Mouse (Mus musculus) gastrocnemius, adult 8-10 months (tissue): Measurements from ENCODE around the gene Ift57. TPM values are rescaled to one million over a fixed set of nuclear protein-coding genes. Genes with fewer than 3 reads are reported as not detected.

Source experiments
- DNase-seq, 2 experiments: peaks; one replicate each; pipeline ENCODE4 v3.0.0; 2022; ENCODE audit warnings: low spot score in 2 of 2
- total RNA-seq, 4 experiments: library from RNA; stranded (reverse); gene quantifications; 2 replicates each; pipeline ENCODE4 v1.2.4; 2022

Gene Ift57
- total RNA-seq, 4 experiments from 2014 or later: 5.4 to 8.9 (median 6.8) TPM

DNA sequence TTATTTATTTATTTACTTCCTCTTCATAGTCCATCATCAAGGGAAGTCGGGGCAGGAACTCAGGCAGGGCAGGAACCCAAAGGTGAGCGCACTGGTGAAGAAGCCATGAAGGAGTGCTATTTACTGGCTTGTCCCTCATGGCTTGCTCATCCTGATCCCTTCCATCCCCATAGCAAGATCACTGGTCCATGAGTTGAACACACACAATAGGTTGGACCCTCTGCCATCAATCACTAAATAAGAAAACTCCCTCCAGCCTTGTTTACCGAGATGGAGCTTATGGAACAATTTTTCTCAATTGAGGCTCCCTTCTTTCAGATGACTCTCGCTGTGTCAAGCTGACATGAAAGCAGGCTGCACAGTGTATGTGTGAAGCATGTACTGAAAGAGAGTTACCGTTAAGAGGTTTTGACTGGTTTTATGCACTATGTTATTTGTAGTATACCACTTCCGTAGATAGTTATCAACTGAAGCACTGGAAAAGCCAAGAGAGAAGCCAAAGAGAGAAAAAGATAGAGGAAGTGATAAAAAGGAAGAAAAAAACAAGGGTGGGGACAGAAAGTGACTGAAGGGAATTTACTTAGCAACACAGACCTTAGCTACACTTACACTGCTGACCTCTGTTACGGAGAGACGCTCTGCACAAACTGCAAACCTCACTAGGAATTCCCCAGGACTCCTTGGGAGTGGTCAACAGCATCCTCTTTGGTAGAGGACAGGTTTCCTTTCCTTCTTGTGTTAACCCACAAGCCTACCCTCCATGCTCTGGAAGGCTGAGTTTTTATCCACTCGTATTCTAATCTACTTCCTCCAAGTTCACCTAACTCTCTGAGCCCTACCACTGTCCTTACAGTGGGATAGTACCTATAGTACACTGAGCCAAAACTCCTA, 91.8 kb downstream of the Ift57 start:
- DNase-seq: no peak

DNA sequence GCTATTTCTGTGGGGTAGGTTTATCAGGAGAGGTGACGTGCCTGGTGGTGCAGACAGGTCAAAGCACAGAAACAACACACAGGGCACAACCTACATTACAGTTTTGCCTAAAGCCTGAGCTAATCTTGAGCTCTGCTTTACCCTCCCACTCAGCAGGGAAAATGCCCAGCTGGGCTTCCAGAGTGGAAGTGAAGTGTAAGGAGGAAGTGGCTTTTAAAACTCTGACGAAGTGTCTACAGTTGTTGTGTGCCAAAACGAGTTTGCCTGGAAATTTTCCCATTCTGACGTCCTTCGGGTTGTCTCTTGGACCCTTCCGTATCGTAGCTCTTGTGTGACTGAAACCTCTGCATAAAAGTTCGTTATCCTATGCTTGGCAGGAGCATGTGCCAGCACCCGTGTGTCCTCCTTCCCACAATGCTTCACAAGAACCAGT, 93.4 kb downstream of the Ift57 start:
- no peak for DNase-seq

DNA sequence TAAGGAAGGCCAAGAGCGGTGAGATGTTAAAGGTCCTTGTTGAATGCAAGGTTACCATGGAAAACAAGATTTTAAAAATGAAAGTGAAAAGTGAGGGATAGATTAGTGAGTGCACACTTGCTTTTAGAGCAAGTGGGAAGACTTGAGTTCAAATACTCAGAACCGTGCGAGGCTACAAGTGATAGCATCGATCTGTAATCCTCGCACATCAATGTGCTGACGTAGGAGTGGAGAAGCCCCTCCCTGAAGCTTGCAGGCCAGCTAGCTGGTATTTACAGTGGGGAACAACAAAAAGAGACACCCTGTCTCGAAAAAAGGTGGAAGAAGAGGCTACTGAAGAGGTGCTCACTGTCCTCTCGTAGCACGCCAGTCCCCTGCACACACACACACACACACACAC, 94.6 kb downstream of the Ift57 start:
- no peak for DNase-seq

DNA sequence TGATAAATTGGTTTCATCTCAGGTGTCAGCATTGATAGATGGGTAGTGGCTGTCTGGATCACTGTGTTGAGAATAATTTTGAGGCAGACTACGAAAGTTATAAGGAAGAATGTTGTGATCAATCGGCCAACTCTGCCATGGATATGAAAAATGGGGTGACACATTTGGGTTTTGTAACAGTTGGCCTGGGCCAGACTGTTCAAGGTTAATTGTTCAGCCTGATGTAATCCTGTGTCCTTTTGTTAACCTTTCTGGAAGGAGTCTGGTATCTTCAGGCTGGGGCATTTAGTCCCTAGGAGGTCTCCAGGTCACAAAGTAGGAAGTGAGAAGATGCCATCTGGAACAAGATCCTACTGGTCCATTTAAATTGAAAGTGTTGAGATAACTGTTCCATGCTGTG, 97.2 kb downstream of the Ift57 start:
- no peak for DNase-seq

DNA sequence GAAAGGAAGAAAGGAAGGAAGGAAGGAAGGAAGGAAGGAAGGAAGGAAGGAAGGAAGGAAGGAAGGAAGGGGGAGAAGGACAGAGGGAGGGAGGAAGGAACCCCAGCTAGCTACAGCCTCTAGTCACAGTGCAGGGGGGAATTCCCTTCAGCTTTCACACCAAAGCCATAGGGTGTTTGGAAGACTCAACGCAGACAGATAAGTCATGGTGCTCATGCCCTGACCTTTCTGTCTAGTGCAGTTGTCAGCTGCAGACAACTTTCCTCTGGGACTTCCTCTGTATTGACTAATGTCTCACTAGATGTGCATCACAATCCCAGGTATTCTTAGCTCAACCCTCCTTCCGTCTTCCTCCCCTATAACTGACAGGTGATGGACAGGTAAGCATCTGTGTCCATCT, 97.9 kb downstream of the Ift57 start:
- no peak for DNase-seq

DNA sequence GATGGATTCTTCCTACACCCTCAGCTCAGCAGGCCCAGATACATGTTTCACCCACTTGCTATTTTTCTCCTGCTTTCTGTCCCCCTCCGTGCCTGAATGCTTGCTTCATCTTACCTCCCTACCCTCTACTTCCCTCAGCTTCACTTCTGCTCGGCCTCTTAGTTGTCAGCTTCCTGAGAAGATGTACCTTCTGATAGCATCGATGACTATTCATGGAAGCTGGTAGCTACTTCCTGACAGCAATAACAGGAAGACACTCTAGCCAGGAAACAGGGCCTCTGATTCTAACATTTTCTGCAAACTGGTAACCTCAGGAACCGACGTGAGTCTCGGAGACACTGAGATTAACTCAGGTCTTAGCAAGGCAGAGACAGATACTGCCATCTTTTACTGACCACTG, 99.8 kb downstream of the Ift57 start:
- DNase-seq: no peak

DNA sequence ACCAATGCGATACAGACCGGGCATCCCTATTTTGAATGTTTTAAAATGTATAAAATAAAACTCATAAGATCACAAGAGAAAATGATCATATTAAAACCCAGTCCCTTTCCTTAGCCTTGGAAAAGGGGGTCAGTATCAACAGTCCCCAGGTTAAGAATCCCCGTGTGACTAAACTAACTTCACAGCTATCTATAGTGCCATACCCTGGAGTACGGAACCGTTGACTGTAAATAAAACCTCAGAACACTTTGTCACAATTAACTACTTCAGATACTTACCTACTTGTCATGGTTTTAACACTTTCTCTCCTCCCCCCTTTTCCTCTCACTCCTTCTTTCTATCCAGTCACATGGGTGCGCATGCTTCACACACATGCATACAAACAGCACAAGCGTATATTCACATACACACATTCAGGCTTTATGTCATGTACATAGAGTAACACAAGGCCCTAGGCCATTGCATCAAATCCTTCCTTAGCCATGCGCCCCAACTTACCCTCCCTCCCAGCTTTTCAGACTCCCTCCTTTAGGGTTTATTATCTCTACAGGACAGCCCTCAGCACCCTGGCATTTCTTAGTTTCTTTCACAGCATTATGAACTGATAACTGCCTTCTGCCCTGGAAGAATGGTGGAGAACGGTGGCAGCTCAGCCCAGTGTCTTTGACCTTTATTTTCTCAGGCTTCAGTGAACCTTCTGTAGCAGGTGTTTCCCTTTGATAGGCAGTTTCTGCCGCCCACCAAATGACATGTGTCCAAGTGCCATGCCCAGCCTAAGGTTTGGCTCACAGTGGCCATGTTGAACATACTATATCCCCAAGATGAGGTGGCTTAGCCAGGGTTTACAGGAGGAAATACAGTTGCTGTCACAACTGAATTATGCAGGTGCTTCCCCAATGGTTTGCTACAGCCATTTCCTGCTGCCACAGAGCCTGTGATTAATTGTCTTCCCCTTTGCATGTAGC, 100.8 kb downstream of the Ift57 start, which contains the start of gene Cd47:
TSS of gene Cd47 (plus strand) at position 937 of the 965 bp plus-strand sequence.
- no peak for DNase-seq

DNA sequence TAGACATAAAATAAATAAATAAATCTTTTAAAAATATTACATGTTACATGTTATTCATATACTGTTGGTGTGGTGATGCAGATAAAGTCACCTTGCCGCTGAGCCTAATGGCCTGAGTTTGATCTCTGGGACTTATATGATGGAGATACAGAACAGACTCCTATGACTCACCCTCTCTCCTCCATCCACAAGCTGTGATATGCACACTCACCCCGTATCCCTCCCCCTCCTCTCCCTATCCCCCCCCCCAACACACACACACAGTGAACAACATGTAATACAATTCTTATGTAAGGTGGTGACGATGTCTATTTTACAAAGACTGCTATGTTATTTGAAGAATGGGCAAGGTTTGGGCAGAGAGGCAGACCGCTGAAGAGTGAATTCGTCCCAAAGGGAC, 102.0 kb downstream of the Ift57 start:
- no peak for DNase-seq

DNA sequence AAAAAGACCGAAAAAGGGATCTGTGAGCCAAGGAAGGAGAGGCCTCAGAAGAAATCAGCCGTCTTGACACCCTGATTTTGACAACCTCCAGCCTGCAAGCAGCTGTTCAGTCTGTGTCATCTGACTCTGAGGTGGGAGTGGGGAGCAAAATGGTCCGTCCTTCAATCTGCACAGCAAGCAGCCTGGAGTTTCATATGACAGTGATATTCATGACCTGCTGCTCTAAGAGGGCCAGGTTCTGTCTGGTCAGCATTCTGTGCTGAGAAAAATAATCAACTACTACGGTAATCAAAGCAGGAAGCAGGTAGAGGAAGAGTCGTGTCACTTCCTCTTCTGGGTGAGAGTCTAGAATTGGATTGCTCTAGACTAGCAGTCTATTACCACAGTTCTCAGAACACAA, 102.4 kb downstream of the Ift57 start:
- no peak for DNase-seq

DNA sequence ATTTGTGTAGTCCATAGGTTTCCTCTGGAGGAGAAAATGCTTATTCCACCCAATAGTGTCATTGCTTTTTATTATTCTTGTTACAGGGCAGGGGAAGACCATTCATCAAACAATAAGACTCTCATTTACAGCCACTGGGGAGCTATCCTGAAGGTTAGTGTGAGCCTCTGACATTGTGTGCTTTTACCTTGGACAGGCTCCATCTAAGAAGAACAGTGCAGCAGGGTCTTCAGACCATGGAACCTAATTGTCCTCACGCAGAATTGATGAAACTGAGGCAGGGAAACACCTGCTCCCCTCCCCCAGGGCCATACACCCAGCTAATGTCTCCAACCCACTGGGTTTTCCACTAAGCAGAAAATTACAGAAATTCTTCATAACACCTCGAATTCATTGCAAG, 104.0 kb downstream of the Ift57 start:
- no peak for DNase-seq

DNA sequence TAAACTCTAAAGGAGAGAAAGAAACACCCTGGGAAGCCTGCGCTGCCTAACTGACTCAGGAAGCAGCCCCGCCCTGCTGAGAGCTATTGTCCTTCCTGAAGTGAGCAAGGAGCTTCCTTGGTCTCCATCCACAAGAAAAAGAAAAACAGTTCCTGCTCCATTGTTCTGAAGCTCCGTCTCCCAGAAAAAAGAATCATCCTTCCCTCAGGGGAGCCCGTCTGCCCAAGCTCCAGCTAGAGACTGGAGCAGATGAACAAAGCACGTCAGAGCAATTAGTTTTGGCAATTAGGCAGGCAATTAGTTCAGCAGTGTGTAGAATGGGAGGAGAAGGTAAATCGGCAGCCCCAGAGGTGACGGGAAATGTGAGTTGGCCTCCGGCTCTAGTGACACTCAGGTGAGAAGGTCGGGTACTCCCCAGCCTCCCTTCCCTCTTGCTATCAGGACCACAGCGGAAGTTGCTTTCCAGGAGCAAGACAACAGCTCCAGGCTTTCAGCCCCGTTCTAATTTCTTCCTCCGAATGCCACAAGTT, 105.0 kb downstream of the Ift57 start:
- no peak for DNase-seq

DNA sequence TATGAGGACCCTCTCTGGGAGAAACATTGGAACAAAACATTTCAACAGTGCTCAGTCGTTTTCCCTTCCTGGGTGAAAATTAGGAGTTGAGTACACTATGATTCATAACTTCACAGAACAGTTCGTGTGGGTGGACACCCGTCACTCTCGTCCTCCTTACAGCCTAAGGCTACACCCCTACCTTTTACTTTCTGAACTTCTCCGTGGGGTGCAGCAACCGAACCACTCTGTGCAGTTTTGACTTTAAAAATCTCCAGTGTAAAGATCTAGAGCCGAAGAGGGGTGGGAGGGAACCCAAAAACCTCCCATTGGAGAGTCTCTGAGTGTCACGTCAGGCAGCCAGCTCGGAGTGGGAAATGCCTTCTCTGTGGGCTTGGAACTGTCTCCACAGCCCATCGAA, 107.9 kb downstream of the Ift57 start:
- no peak for DNase-seq

DNA sequence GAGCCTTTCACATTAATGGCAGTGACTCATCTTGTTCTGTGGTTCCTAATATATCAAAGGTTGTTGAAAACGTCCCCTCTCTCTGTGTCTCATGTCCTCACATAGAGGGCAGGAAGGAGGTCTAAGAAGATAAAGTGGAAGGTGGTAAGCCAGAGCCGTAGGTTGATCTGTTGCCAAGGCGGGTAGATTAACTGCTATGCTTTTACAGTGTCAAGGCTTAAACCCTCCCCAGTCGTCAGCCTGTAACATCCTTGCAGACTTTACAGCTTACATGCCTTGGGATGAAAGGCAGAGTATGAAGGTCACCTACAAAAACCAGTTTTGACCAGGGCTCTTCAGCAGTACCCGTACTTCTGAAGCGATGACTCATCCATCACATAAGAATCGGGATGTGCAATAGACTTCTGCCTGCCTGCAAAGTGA, 108.4 kb downstream of the Ift57 start:
- no peak for DNase-seq

DNA sequence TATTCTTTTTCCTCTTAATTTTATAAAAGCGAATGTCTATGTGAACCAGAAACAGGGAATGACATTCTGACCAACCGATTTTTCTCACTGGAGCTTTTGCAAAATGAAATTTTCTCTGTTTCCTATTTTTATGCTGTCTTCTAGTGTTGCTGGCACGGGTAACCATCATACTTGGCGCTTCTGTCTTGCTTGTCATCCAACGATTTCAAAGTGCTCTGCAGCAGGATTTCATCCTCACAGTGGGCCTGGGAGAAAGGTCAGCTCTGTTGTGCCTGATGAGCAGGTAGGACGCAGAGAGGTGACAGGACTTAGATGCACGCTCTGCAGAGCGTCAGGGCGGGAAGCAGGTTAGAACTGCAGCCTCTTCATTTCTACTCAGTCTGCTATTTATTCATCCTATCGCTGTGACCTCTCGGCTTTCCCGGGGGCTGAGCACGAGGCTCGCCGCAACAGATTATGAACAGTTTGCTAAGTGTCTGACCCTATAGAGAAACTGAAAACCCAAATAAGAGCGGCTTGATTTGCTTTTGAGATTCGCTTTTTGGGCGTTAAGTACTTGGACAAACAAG, 108.9 kb downstream of the Ift57 start:
- no peak for DNase-seq

DNA sequence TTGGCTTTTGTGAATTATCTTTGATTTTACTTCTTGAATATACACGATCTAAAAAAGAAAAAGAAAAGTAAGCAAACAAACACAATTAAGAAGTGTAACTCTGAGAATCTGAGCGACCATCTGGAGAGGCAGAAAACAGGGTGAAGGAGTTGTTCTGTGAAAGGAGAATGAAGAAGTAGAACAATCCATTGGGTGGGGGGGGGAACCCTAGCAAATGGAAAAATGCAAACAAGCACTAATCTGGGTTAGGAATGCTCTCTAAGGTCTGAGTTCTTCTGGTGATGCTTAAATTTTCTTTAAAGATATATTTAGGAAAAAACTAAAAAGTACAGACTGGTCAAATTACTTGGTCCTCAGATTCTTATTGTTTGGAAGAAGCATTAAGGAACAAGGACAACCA, 112.9 kb downstream of the Ift57 start:
- DNase-seq: no peak

DNA sequence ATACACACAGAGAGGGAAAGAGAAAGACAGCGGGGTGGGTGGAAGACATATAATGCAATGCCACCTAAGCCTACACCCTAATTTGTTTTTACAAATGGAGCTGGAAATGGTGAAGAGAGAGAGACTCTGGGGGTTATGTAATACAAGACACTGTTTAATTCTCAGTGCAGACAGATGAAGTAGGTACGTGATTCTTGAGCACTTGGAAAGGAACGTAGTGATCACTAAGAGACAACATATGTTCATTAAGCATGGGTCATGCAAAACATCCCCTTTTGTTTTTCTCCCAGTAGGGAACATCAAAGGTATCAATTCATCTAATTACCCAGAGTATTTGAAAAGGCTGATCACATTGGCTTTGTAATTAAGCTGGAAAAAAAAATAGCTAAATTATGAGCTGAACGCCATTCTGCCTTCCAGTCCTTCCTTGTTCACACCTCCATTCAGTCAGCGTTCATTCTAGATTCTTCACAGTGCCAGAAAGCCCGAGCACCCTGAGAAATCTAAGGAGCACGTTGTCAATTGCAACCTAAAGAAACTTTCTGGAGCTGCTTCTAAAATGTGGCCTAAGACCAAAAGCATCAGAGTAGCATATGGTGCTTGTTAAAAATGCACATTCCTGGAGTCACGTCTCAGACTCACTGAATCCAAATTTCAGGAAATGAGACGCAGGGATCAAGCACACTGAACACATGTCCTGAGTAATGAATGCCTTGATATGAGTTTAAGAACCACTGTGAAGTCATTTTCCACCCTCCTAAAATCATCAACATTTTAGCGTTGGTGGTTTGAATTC, 114.0 kb downstream of the Ift57 start:
- no peak for DNase-seq

DNA sequence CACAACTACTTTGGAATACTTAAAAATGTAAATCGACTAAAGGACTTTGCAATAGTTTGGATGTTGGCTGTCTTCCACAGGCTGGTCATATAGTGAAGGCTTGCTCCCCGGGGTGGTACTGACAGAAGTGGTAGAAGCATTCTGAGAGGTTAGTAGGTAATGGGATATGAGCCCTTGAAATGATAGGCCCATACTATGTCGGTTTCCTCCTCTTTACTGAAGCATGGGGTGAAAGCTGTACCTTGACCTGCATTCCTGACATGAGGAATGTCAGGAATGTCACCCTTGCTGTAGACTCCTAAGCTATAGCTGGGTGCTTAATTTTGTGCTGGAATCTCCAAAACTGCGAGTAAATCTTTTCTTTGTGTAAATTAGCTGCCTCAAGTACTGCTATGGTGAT, 115.4 kb downstream of the Ift57 start:
- no peak for DNase-seq
